Mouse (Mus musculus) lung, adult 18-20 months (tissue): Measurements from ENCODE around the gene Dscam.

Experiments
- DNase-seq, 2 experiments: peaks; one replicate each; pipeline ENCODE4 v3.0.0; 2022; ENCODE audit warnings: mixed read lengths in 2 of 2

Dscam gene

GRCm38 (mm10) chr16:97103046-97103445 lies 67.5 kb downstream of the Dscam start:
- no peak for DNase-seq

- DNase-seq, result no peak
Measured at GRCm38 (mm10) chr16:97100091-97100490, 70.5 kb downstream of the Dscam start.

- no peak for DNase-seq
Measured at GRCm38 (mm10) chr16:97098508-97098907, 72.0 kb downstream of the Dscam start.

- no peak for DNase-seq
Measured at GRCm38 (mm10) chr16:97096709-97097108, 73.8 kb downstream of the Dscam start.

- no peak for DNase-seq
Measured at GRCm38 (mm10) chr16:97095496-97095895, 75.1 kb downstream of the Dscam start.

GRCm38 (mm10) chr16:97089339-97089738 lies 81.2 kb downstream of the Dscam start:
- DNase-seq, result no peak

GRCm38 (mm10) chr16:97083694-97084093 lies 86.9 kb downstream of the Dscam start:
- no peak for DNase-seq

- peak in 1 of 2 experiments; percentile 48 for DNase-seq
Measured at GRCm38 (mm10) chr16:97075920-97076572, 94.5 kb downstream of the Dscam start.

- DNase-seq, result no peak
Measured at GRCm38 (mm10) chr16:97075137-97075902, 95.2 kb downstream of the Dscam start.

- peak in 1 of 2 experiments; percentile 7 for DNase-seq
Measured at GRCm38 (mm10) chr16:97073847-97074246, 96.7 kb downstream of the Dscam start.

- no peak for DNase-seq
Measured at GRCm38 (mm10) chr16:97072624-97073023, 97.9 kb downstream of the Dscam start.

GRCm38 (mm10) chr16:97066856-97067255 lies 103.7 kb downstream of the Dscam start:
- DNase-seq, result no peak

GRCm38 (mm10) chr16:97062207-97062606 lies 108.3 kb downstream of the Dscam start:
- no peak for DNase-seq

GRCm38 (mm10) chr16:97061390-97061789 lies 109.2 kb downstream of the Dscam start:
- DNase-seq, result no peak

- no peak for DNase-seq
Measured at GRCm38 (mm10) chr16:97060736-97061135, 109.8 kb downstream of the Dscam start.

- no peak for DNase-seq
Measured at GRCm38 (mm10) chr16:97060276-97060675, 110.3 kb downstream of the Dscam start.

GRCm38 (mm10) chr16:97035271-97035670 lies 135.3 kb downstream of the Dscam start:
- no peak for DNase-seq

GRCm38 (mm10) chr16:97033540-97034058 lies 137.0 kb downstream of the Dscam start:
- DNase-seq, result no peak

- no peak for DNase-seq
Measured at GRCm38 (mm10) chr16:97027701-97028100, 142.9 kb downstream of the Dscam start.

- no peak for DNase-seq
Measured at GRCm38 (mm10) chr16:97026803-97027202, 143.7 kb downstream of the Dscam start.

- no peak for DNase-seq
Measured at GRCm38 (mm10) chr16:97024406-97024805, 146.1 kb downstream of the Dscam start.

GRCm38 (mm10) chr16:97021496-97021895 lies 149.1 kb downstream of the Dscam start:
- no peak for DNase-seq

GRCm38 (mm10) chr16:97018304-97018703 lies 152.2 kb downstream of the Dscam start:
- DNase-seq, result no peak

GRCm38 (mm10) chr16:97017171-97017738 lies 153.3 kb downstream of the Dscam start:
- DNase-seq, result no peak
